Mouse (Mus musculus) liver, embryonic 14.5 days (tissue): ENCODE results near the gene Gramd4. TPM values are rescaled to one million over a fixed set of nuclear protein-coding genes. Genes with fewer than 3 reads are reported as not detected.

Source experiments
- ATAC-seq: fragments of 200-750 bp; cut with Nextera tagmentation; 2 replicates; pipeline ENCODE4 v1.8.0; 2017; ENCODE audit warnings: moderate number of reproducible peaks, mild to moderate bottlenecking, moderate library complexity; ENCODE audit not compliant: insufficient read depth
- DNase-seq, 3 experiments: peaks; one replicate each; pipeline ENCODE4 v3.0.0-alpha.2; 2012 to 2013; ENCODE audit warnings: low read depth in 3 of 3, low spot score in 3 of 3
- H3K27ac ChIP-seq: fragments of 300-500 bp; sonication (generic); 2 replicates; pipeline ENCODE4 v1.5.1; 2014; ENCODE audit warnings: moderate library complexity, mild to moderate bottlenecking, control low read depth, inconsistent platforms
- H3K27me3 ChIP-seq: fragments of 300-500 bp; sonication (generic); 2 replicates; pipeline ENCODE4 v1.6.1; 2014; ENCODE audit warnings: mild to moderate bottlenecking, low read length, moderate library complexity; ENCODE audit not compliant: control insufficient read depth, insufficient read depth
- H3K36me3 ChIP-seq: fragments of 300-500 bp; sonication (generic); replicated peaks from 2 replicates; pipeline ENCODE4 v1.6.1; 2014; ENCODE audit warnings: low read depth; ENCODE audit not compliant: control insufficient read depth, insufficient read depth
- H3K4me1 ChIP-seq, 2 experiments: fragments of 200-500 bp in 1 of 2; fragments of 300-500 bp in 1 of 2; sonication (generic) in 1 of 2; replicated peaks; 2 replicates each; pipeline ENCODE4 v1.6.1; 2012 to 2014; ENCODE audit warnings: antibody characterized with exemption in 1 of 2, inconsistent platforms in 1 of 2, low read length in 1 of 2; ENCODE audit not compliant: control insufficient read depth in 2 of 2, insufficient read depth in 2 of 2
- H3K4me2 ChIP-seq: fragments of 300-500 bp; sonication (generic); 2 replicates; pipeline ENCODE4 v1.6.1; 2014; ENCODE audit warnings: low read depth, mild to moderate bottlenecking, control low read depth, moderate library complexity
- H3K4me3 ChIP-seq, 2 experiments: fragments of 200-500 bp in 1 of 2; fragments of 300-500 bp in 1 of 2; sonication (generic) in 1 of 2; 2 replicates each; pipeline ENCODE4 v1.5.1; 2012 to 2014; ENCODE audit warnings: low read depth in 2 of 2, low read length in 2 of 2, mild to moderate bottlenecking in 2 of 2, control low read depth in 1 of 2, inconsistent platforms in 1 of 2, moderate library complexity in 1 of 2; ENCODE audit not compliant: insufficient read depth in 1 of 2
- H3K9ac ChIP-seq: fragments of 300-500 bp; sonication (generic); replicated peaks from 2 replicates; pipeline ENCODE4 v1.6.1; 2014; ENCODE audit warnings: mild to moderate bottlenecking, control low read depth, moderate library complexity
- H3K9me3 ChIP-seq: fragments of 300-500 bp; sonication (generic); 2 replicates; pipeline ENCODE4 v1.6.1; 2016; ENCODE audit warnings: low read length, mixed read lengths; ENCODE audit not compliant: control insufficient read depth
- CTCF ChIP-seq: IDR thresholded peaks from 2 replicates; pipeline ENCODE4 v1.5.1; 2016; ENCODE audit warnings: antibody characterized with exemption, low read depth, control low read depth
- EP300 ChIP-seq: IDR thresholded peaks from 2 replicates; pipeline ENCODE4 v1.6.1; 2016; ENCODE audit warnings: antibody characterized with exemption, low read depth
- WGBS: fragments of 180-500 bp; shearing (Covaris S2); extraction: QIAGEN DNeasy Blood & Tissue Kit; methylation state at CpG from one replicate; pipeline ENCODE4 v1.1.7; 2014; ENCODE audit not compliant: insufficient replicate concordance; 5-methylcytosine and 5-hydroxymethylcytosine counted together
- polyA plus RNA-seq, 2 experiments: library from polyadenylated mRNA; depleted of rRNA in 1 of 2; stranded (reverse) in 1 of 2; unstranded in 1 of 2; fragments of >200 nt; fragmentation: Nextera tagmentation in 1 of 2; extraction: Ambion mirVana in 1 of 2; gene quantifications; 2 replicates each; pipeline versions ENCODE4 v1.2.1 to v1.2.3; 2012 to 2014

Gramd4 gene
- polyA plus RNA-seq, 2 experiments = 2.5 to 7.5 TPM

DNA sequence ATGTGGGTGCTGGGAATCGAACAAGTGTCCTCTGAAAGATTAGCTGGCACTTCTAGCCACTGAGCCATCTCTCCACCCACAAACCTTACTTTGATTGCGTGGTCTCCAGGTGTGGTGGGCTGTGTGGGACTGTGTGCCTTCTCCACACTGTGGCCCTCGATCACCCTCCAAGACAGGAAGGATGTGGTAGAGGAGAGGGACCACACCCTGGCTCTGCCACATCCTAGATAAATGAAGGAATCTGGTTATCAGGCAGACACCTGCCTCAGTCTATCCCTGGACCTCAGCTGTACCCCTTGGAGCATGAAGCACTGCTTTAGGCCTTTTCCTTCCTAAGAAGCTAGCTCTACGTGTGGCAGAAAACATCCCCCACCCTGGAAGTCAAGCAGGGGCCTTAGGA is 65.9 kb downstream of the Gramd4 start:
- Histone ChIP-seq H3K4me2 (no peak overlapping the region), H3K27me3 (no peaks in the 10 kb centered on the region), H3K4me1 (peaks cover 5 to 6% of the 10 kb centered on the region in 2 experiments; a peak in 3 of 4 replicates), H3K4me3 (no peak overlapping the region), H3K27ac (no peak overlapping the region), H3K36me3 (peaks cover 9% of the 10 kb centered on the region; the same call in 1 of the 2 replicates), H3K9me3 (no peaks in the 10 kb centered on the region), H3K9ac (no peak overlapping the region)
- DNase-seq = peak in 1 of 3 experiments; percentile 44
- no peak for TF ChIP-seq CTCF
- peak; percentile 55; the same call in 1 of the 2 replicates for TF ChIP-seq EP300
- WGBS = 49% methylated on average over 4 of the region's 4 CpGs
- ATAC-seq = peak; percentile 58; the same call in 1 of the 2 replicates

DNA sequence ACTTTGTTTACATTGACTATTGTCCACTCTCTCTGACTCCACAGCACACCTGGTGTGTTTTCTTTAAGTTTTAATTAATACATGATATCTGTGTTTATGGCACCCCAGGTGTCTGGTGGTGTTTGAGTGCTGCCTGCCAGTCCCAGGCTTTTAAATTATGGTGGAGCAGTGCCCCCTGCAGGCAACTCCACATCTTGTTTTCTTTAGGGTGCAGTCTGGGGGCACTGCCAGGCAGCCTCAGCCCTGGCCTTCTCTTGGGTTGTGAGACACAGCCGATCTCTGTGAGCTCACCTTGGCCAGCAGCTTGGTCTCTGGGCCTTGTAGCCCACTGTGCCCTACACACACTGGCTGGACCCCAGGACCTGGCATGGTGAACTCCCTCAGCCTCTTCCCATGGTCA is 66.9 kb downstream of the Gramd4 start:
- Histone ChIP-seq H3K36me3 (peaks cover 6% of the 10 kb centered on the region; the same call in 1 of the 2 replicates), H3K27me3 (no peaks in the 10 kb centered on the region), H3K4me2 (no peak overlapping the region), H3K9me3 (no peaks in the 10 kb centered on the region), H3K27ac (no peak overlapping the region), H3K4me3 (no peak overlapping the region), H3K4me1 (peaks cover 5 to 6% of the 10 kb centered on the region in 2 experiments; a peak in 3 of 4 replicates), H3K9ac (no peak overlapping the region)
- DNase-seq = peak in 2 of 3 experiments; percentile 47 to 61
- ATAC-seq = peak; percentile 52; the same call in 1 of the 2 replicates
- no peak for TF ChIP-seq EP300
- TF ChIP-seq CTCF = peak; percentile 86
- 53% methylated on average over 1 of the region's 1 CpGs for WGBS

DNA sequence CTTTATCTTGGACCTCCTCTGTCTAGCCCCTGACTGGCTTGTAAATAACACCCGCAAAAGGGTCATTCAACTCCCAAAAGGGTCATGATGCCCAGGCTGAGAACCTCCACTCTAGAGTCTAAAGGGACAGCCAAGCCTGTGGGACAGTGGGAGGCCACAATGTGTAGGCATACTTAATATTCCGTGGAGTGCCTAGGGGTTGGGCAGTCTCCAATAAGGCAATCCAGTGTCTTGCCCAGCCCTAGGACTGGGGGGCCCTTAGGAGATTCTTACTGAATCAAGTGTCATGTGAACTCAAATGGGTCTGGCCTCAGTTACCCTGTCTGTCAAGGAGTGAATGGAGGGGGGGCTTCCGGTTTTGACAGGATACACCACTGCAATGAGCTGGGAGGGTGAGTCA is 71.5 kb downstream of the Gramd4 start:
- Histone ChIP-seq H3K27ac (no peak overlapping the region), H3K27me3 (no peaks in the 10 kb centered on the region), H3K9me3 (no peaks in the 10 kb centered on the region), H3K36me3 (peaks cover 6% of the 10 kb centered on the region; the same call in 1 of the 2 replicates), H3K9ac (no peak overlapping the region), H3K4me3 (no peak overlapping the region), H3K4me2 (no peak overlapping the region), H3K4me1 (no peaks in the 10 kb centered on the region)
- 77% methylated on average over 3 of the region's 3 CpGs for WGBS
- no peak for DNase-seq
- no peak for ATAC-seq
- no peak for TF ChIP-seq CTCF
- no peak for TF ChIP-seq EP300

DNA sequence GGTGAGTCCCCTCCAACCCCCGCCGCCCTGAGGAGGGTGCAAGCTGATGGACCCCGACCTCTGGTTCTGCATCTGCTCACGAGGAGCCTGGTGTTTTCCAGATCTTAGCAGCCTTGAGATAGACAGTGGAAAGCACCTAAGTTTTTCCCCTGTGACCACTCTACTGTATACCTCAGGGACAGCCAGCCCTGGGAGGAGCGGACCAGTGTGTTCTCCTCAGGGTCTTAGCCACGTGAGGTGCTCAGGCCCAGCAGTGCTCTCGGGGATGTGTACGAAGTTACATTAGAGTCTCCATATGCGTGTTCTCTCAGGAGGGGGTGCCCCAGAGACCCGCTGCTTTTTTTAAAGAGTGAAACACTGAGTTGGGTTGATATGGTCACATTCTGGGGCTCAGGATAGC is 73.2 kb downstream of the Gramd4 start:
- H3K9ac ChIP-seq = no peak overlapping the region
- no peak overlapping the region for H3K4me2 ChIP-seq
- ATAC-seq (no peak), DNase-seq (no peak)
- no peaks in the 10 kb centered on the region for H3K27me3 ChIP-seq
- peaks cover 6% of the 10 kb centered on the region; the same call in 1 of the 2 replicates for H3K36me3 ChIP-seq
- H3K9me3 ChIP-seq = no peaks in the 10 kb centered on the region
- H3K4me1 ChIP-seq = no peaks in the 10 kb centered on the region
- 91% methylated on average over 10 of the region's 10 CpGs for WGBS
- no peak overlapping the region for H3K27ac ChIP-seq
- H3K4me3 ChIP-seq = no peak overlapping the region
- TF ChIP-seq EP300 (no peak), CTCF (no peak)

DNA sequence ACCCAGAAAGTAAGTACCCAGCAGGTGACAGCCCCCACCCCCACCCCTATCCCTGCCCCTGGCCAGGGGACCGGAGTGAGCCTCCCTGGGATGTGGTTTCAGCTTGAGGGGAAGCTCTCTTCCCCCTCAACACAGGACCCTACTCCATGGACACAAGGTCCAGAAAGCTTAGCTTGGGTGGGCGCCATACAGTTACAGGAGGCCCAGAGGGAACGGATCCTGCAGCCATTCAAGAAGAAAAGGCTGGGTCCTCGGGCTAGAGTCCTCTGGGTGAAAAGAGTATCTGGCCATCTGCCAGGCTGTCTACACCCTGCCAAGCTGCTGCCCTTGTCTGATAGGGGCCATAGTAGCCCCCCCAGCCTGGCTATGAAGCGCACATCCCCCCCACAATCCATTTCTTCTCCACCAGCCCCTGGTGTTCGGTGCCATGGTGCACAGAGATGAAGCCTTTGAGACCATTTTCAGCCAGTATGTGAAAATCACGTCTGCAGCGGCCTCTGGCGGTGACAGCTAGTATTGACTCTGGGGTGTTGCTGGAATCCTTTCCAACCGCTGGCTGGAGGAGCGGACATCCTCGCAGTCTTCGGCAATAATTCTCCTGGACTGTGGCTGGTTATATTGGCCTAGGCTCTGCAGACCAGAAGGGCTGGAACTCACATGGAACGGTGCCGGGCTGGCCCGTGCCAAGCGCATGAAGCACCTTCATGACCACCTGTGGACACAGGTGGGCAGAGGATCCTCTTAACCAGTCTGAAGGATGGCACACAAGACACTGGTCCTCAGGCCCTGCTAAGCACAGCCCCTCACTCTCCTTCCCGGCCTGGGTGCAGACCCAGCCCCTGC is 77.7 kb downstream of the Gramd4 start:
- WGBS = 46% methylated on average over 18 of the region's 18 CpGs
- ATAC-seq = peak; percentile 39; the same call in 1 of the 2 replicates
- TF ChIP-seq EP300 (no peak), CTCF (peak; percentile 96)
- Histone ChIP-seq H3K4me1 (no peaks in the 10 kb centered on the region), H3K27me3 (no peaks in the 10 kb centered on the region), H3K27ac (no peak overlapping the region), H3K9me3 (no peaks in the 10 kb centered on the region), H3K4me3 (no peak overlapping the region), H3K4me2 (no peak overlapping the region), H3K36me3 (peaks cover 4% of the 10 kb centered on the region; the same call in 1 of the 2 replicates), H3K9ac (no peak overlapping the region)
- DNase-seq = peak; percentile 49 to 62 (median 55)
